Mouse (Mus musculus) kidney, postnatal 0 days (tissue): ENCODE results near the gene Stox2. TPM values are rescaled to one million over a fixed set of nuclear protein-coding genes. Genes with fewer than 3 reads are reported as not detected.

ENCODE experiments used
- ATAC-seq: fragments of 200-750 bp; cut with Nextera tagmentation; replicated peaks from 2 replicates; pipeline ENCODE4 v1.8.0; 2017; ENCODE audit warnings: low read depth, moderate number of reproducible peaks, moderate TSS enrichment, moderate library complexity; ENCODE audit not compliant: low FRiP score
- DNase-seq: peaks from one replicate; pipeline ENCODE4 v3.0.0-alpha.2; 2016; ENCODE audit warnings: low spot score
- H3K27ac ChIP-seq: fragments of 300-500 bp; sonication (generic); 2 replicates; pipeline ENCODE4 v1.5.1; 2014; ENCODE audit warnings: mild to moderate bottlenecking
- H3K27me3 ChIP-seq: fragments of 300-500 bp; sonication (generic); 2 replicates; pipeline ENCODE4 v1.6.1; 2014; ENCODE audit warnings: low read length, mixed read lengths; ENCODE audit not compliant: insufficient read depth
- H3K36me3 ChIP-seq: fragments of 300-500 bp; sonication (generic); 2 replicates; pipeline ENCODE4 v1.6.1; 2014; ENCODE audit warnings: low read length, mixed read lengths; ENCODE audit not compliant: insufficient read depth
- H3K4me1 ChIP-seq: fragments of 300-500 bp; sonication (generic); replicated peaks from 2 replicates; pipeline ENCODE4 v1.6.1; 2014; ENCODE audit warnings: antibody characterized with exemption, low read length, mixed read lengths; ENCODE audit not compliant: insufficient read depth
- H3K4me2 ChIP-seq: fragments of 300-500 bp; sonication (generic); 2 replicates; pipeline ENCODE4 v1.6.1; 2014; ENCODE audit warnings: mild to moderate bottlenecking, low read length, moderate library complexity, mixed read lengths
- H3K4me3 ChIP-seq: fragments of 300-500 bp; sonication (generic); replicated peaks from 2 replicates; pipeline ENCODE4 v1.5.1; 2014; ENCODE audit warnings: low read depth, low read length
- H3K9ac ChIP-seq: fragments of 300-500 bp; sonication (generic); 2 replicates; pipeline ENCODE4 v1.6.1; 2014; ENCODE audit warnings: low read depth, low read length
- H3K9me3 ChIP-seq: fragments of 300-500 bp; sonication (generic); replicated peaks from 2 replicates; pipeline ENCODE4 v1.6.1; 2016; ENCODE audit warnings: low read length, inconsistent platforms, mixed read lengths
- CTCF ChIP-seq: IDR thresholded peaks from 2 replicates; pipeline ENCODE4 v1.5.1; 2016; ENCODE audit warnings: antibody characterized with exemption, low read depth, mild to moderate bottlenecking, moderate library complexity
- WGBS: fragments of 180-500 bp; shearing (Covaris S2); extraction: QIAGEN DNeasy Blood & Tissue Kit; methylation state at CpG from one replicate; pipeline ENCODE4 v1.1.7; 2014; 5-methylcytosine and 5-hydroxymethylcytosine counted together
- polyA plus RNA-seq: library from polyadenylated mRNA; unstranded; fragments of >200 nt; fragmentation: Nextera tagmentation; extraction: Ambion mirVana; gene quantifications from 2 replicates; pipeline ENCODE4 v1.2.1, GENCODE M21; 2015

The Stox2 gene
- polyA plus RNA-seq, 1 experiment from 2014 or later = 8.8 TPM

GRCm38 (mm10) chr8:47196391-47196790, 249.8 kb downstream of the Stox2 start:
- H3K9ac ChIP-seq = no peak overlapping the region
- ATAC-seq = no peak
- no peak overlapping the region for H3K27ac ChIP-seq
- no peak overlapping the region for H3K4me3 ChIP-seq
- 79% methylated on average over 1 of the region's 1 CpGs for WGBS
- peaks cover 33% of the 10 kb centered on the region for H3K36me3 ChIP-seq
- no peaks in the 10 kb centered on the region for H3K27me3 ChIP-seq
- no peaks in the 10 kb centered on the region for H3K4me1 ChIP-seq
- TF ChIP-seq CTCF = no peak
- no peak overlapping the region for H3K4me2 ChIP-seq
- no peaks in the 10 kb centered on the region for H3K9me3 ChIP-seq
- DNase-seq = no peak

GRCm38 (mm10) chr8:47193321-47193996, 252.7 kb downstream of the Stox2 start:
- H3K27me3 ChIP-seq = no peaks in the 10 kb centered on the region
- no peak for DNase-seq
- H3K4me3 ChIP-seq = no peak overlapping the region
- no peak for ATAC-seq
- peaks cover 24% of the 10 kb centered on the region for H3K36me3 ChIP-seq
- WGBS = 91% methylated on average over 29 of the region's 29 CpGs
- no peak overlapping the region for H3K27ac ChIP-seq
- no peaks in the 10 kb centered on the region for H3K4me1 ChIP-seq
- no peak for TF ChIP-seq CTCF
- H3K9me3 ChIP-seq = no peaks in the 10 kb centered on the region
- no peak overlapping the region for H3K4me2 ChIP-seq
- H3K9ac ChIP-seq = no peak overlapping the region

- ATAC-seq (no peak), DNase-seq (no peak)
- Histone ChIP-seq H3K4me3 (no peak overlapping the region), H3K9me3 (no peaks in the 10 kb centered on the region), H3K27ac (no peak overlapping the region), H3K27me3 (no peaks in the 10 kb centered on the region), H3K4me2 (no peak overlapping the region), H3K9ac (no peak overlapping the region), H3K36me3 (peaks cover 28% of the 10 kb centered on the region), H3K4me1 (no peaks in the 10 kb centered on the region)
- TF ChIP-seq CTCF = no peak
- WGBS = 93% methylated on average over 18 of the region's 18 CpGs
Measured at GRCm38 (mm10) chr8:47191444-47192365, 254.5 kb downstream of the Stox2 start.

GRCm38 (mm10) chr8:47185396-47185795, 260.8 kb downstream of the Stox2 start:
- Histone ChIP-seq H3K4me1 (no peaks in the 10 kb centered on the region), H3K27ac (peak overlapping the region; percentile 50), H3K4me3 (no peak overlapping the region), H3K4me2 (no peak overlapping the region), H3K9ac (no peak overlapping the region), H3K9me3 (no peaks in the 10 kb centered on the region), H3K36me3 (peaks cover 12% of the 10 kb centered on the region; the same call in 1 of the 2 replicates), H3K27me3 (no peaks in the 10 kb centered on the region)
- TF ChIP-seq CTCF = no peak
- DNase-seq (peak; percentile 58), ATAC-seq (no peak)
- 35% methylated on average over 6 of the region's 6 CpGs for WGBS

- H3K4me1 ChIP-seq = no peaks in the 10 kb centered on the region
- H3K4me3 ChIP-seq = no peak overlapping the region
- DNase-seq (no peak), ATAC-seq (no peak)
- no peak overlapping the region for H3K9ac ChIP-seq
- H3K9me3 ChIP-seq = no peaks in the 10 kb centered on the region
- H3K27ac ChIP-seq = no peak overlapping the region
- H3K27me3 ChIP-seq = no peaks in the 10 kb centered on the region
- H3K4me2 ChIP-seq = no peak overlapping the region
- TF ChIP-seq CTCF = no peak
- peaks cover 12% of the 10 kb centered on the region; the same call in 1 of the 2 replicates for H3K36me3 ChIP-seq
- 84% methylated on average over 6 of the region's 6 CpGs for WGBS
Measured at GRCm38 (mm10) chr8:47182771-47183558, 263.2 kb downstream of the Stox2 start.

DNA sequence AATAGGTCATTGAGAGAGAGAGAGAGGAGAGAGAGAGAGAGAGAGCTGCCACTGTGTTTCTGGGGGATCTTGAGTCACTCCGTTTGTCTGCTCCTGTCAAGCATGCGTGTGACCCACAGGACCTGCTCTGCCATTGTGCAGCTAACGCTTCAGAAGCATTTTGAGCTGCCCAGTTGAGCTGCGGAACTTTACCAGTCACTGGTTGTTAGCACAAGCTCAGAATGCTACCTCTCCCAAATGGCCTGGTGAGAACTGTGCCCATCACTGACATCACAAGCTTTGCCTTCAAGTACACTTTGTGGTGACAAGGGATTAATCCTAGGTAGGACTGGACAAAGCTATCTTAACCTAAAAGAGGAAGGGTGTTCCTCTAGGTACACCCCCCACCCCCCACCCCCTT, 263.9 kb downstream of the Stox2 start:
- no peak for ATAC-seq
- DNase-seq = no peak
- Histone ChIP-seq H3K27me3 (no peaks in the 10 kb centered on the region), H3K4me2 (no peak overlapping the region), H3K36me3 (peaks cover 7% of the 10 kb centered on the region; the same call in 1 of the 2 replicates), H3K4me1 (no peaks in the 10 kb centered on the region), H3K9ac (no peak overlapping the region), H3K9me3 (no peaks in the 10 kb centered on the region), H3K4me3 (no peak overlapping the region), H3K27ac (no peak overlapping the region)
- no peak for TF ChIP-seq CTCF
- whole genome bisulfite sequencing = 86% methylated on average over 4 of the region's 4 CpGs
